Mouse (Mus musculus) intestine, embryonic 14.5 days (tissue): ENCODE data around the gene Arrdc2. TPM values are rescaled to one million over a fixed set of nuclear protein-coding genes. Genes with fewer than 3 reads are reported as not detected.

Experiments used
- ATAC-seq: fragments of 200-750 bp; cut with Nextera tagmentation; replicated peaks from 2 replicates; pipeline ENCODE4 v1.8.0; 2017; ENCODE audit warnings: low read depth, moderate number of reproducible peaks, moderate TSS enrichment, moderate library complexity; ENCODE audit not compliant: low FRiP score, low TSS enrichment
- DNase-seq: peaks from one replicate; pipeline ENCODE4 v3.0.0-alpha.2; 2018; ENCODE audit warnings: low spot score
- H3K27ac ChIP-seq: fragments of 300-500 bp; sonication (generic); 2 replicates; pipeline ENCODE4 v1.5.1; 2014; ENCODE audit warnings: low read depth, mild to moderate bottlenecking, control low read depth
- H3K27me3 ChIP-seq: fragments of 300-500 bp; sonication (generic); replicated peaks from 2 replicates; pipeline ENCODE4 v1.6.1; 2014; ENCODE audit warnings: low read length, control low read depth; ENCODE audit not compliant: control insufficient read depth, insufficient read depth
- H3K36me3 ChIP-seq: fragments of 300-500 bp; sonication (generic); 2 replicates; pipeline ENCODE4 v1.6.1; 2014; ENCODE audit warnings: low read length, control low read depth; ENCODE audit not compliant: control insufficient read depth, insufficient read depth
- H3K4me1 ChIP-seq: fragments of 300-500 bp; sonication (generic); replicated peaks from 2 replicates; pipeline ENCODE4 v1.6.1; 2014; ENCODE audit warnings: low read length, control low read depth, mixed read lengths; ENCODE audit not compliant: control insufficient read depth, insufficient read depth
- H3K4me2 ChIP-seq: fragments of 300-500 bp; sonication (generic); 2 replicates; pipeline ENCODE4 v1.6.1; 2014; ENCODE audit warnings: low read length
- H3K4me3 ChIP-seq: fragments of 300-500 bp; sonication (generic); 2 replicates; pipeline ENCODE4 v1.5.1; 2014; ENCODE audit warnings: low read depth, low read length, control low read depth, mixed read lengths
- H3K9ac ChIP-seq: fragments of 300-500 bp; sonication (generic); 2 replicates; pipeline ENCODE4 v1.6.1; 2014; ENCODE audit warnings: mild to moderate bottlenecking, low read length
- H3K9me3 ChIP-seq: fragments of 300-500 bp; sonication (generic); 2 replicates; pipeline ENCODE4 v1.6.1; 2016; ENCODE audit warnings: low read length, control low read depth; ENCODE audit not compliant: control insufficient read depth
- WGBS: fragments of 180-500 bp; shearing (Covaris S2); extraction: QIAGEN DNeasy Blood & Tissue Kit; methylation state at CpG from one replicate; pipeline ENCODE4 v1.1.7; 2014; 5-methylcytosine and 5-hydroxymethylcytosine counted together
- polyA plus RNA-seq: library from polyadenylated mRNA; unstranded; fragments of >200 nt; fragmentation: Nextera tagmentation; extraction: Ambion mirVana; gene quantifications from 2 replicates; pipeline ENCODE4 v1.2.1, GENCODE M21; 2014

The Arrdc2 gene
- polyA plus RNA-seq, 1 experiment from 2014 or later: 7.9 TPM

- Histone ChIP-seq H3K27me3 (0 out of 2 replicates have a peak, but pooled peaks cover under 1% of the 10 kb centered on the region), H3K4me3 (peak overlapping the region; percentile 32), H3K9me3 (no peaks in the 10 kb centered on the region), H3K4me2 (peak overlapping the region; percentile 72), H3K4me1 (peaks cover 20% of the 10 kb centered on the region), H3K36me3 (no peaks in the 10 kb centered on the region), H3K27ac (no peak overlapping the region), H3K9ac (peak overlapping the region; percentile 42)
- peak; percentile 69 for DNase-seq
- 7% methylated on average over 33 of the region's 33 CpGs for WGBS
- peak; percentile 68 for ATAC-seq
Observed at GRCm38 (mm10) chr8:70856541-70857197, 17.1 kb upstream of the Arrdc2 start.

GRCm38 (mm10) chr8:70856028-70856427 is 16.5 kb upstream of the Arrdc2 start:
- Histone ChIP-seq H3K9ac (no peak overlapping the region), H3K27ac (no peak overlapping the region), H3K4me1 (peaks cover 20% of the 10 kb centered on the region), H3K27me3 (no peaks in the 10 kb centered on the region), H3K9me3 (no peaks in the 10 kb centered on the region), H3K4me2 (peak overlapping the region; percentile 72; the same call in 1 of the 2 replicates), H3K4me3 (no peak overlapping the region), H3K36me3 (no peaks in the 10 kb centered on the region)
- WGBS: 65% methylated on average over 5 of the region's 5 CpGs
- ATAC-seq (no peak), DNase-seq (no peak)

- Histone ChIP-seq H3K4me2 (no peak overlapping the region), H3K9me3 (no peaks in the 10 kb centered on the region), H3K27ac (no peak overlapping the region), H3K36me3 (no peaks in the 10 kb centered on the region), H3K4me1 (peaks cover 20% of the 10 kb centered on the region), H3K27me3 (no peaks in the 10 kb centered on the region), H3K9ac (no peak overlapping the region), H3K4me3 (no peak overlapping the region)
- 76% methylated on average over 2 of the region's 2 CpGs for WGBS
- DNase-seq: no peak
- no peak for ATAC-seq
Observed at GRCm38 (mm10) chr8:70853863-70854262, 14.3 kb upstream of the Arrdc2 start.

GRCm38 (mm10) chr8:70852595-70853231 is 13.2 kb upstream of the Arrdc2 start:
- ATAC-seq: no peak
- Histone ChIP-seq H3K4me2 (no peak overlapping the region), H3K9me3 (no peaks in the 10 kb centered on the region), H3K27me3 (no peaks in the 10 kb centered on the region), H3K27ac (no peak overlapping the region), H3K4me1 (peaks cover 14% of the 10 kb centered on the region), H3K4me3 (no peak overlapping the region), H3K9ac (no peak overlapping the region), H3K36me3 (no peaks in the 10 kb centered on the region)
- WGBS: 89% methylated on average over 41 of the region's 41 CpGs
- DNase-seq: no peak

- H3K9me3 ChIP-seq: no peaks in the 10 kb centered on the region
- peaks cover 6% of the 10 kb centered on the region for H3K4me1 ChIP-seq
- H3K4me3 ChIP-seq: no peak overlapping the region
- WGBS: 29% methylated on average over 6 of the region's 6 CpGs
- DNase-seq (no peak), ATAC-seq (peak; percentile 16; the same call in 1 of the 2 replicates)
- no peak overlapping the region for H3K9ac ChIP-seq
- H3K27me3 ChIP-seq: no peaks in the 10 kb centered on the region
- no peaks in the 10 kb centered on the region for H3K36me3 ChIP-seq
- 0 out of 2 replicates have a peak overlapping the region, but pooled peaks have one; percentile 11 for H3K27ac ChIP-seq
- H3K4me2 ChIP-seq: no peak overlapping the region
Observed at GRCm38 (mm10) chr8:70851837-70852236, 12.3 kb upstream of the Arrdc2 start.

GRCm38 (mm10) chr8:70850947-70851346 is 11.4 kb upstream of the Arrdc2 start:
- Histone ChIP-seq H3K27ac (no peak overlapping the region), H3K36me3 (no peaks in the 10 kb centered on the region), H3K4me2 (no peak overlapping the region), H3K4me1 (peaks cover 6% of the 10 kb centered on the region; the same call in 1 of the 2 replicates), H3K4me3 (no peak overlapping the region), H3K9me3 (no peaks in the 10 kb centered on the region), H3K9ac (no peak overlapping the region), H3K27me3 (no peaks in the 10 kb centered on the region)
- ATAC-seq (no peak), DNase-seq (no peak)
- WGBS: 91% methylated on average over 4 of the region's 4 CpGs

- H3K4me3 ChIP-seq: no peak overlapping the region
- no peaks in the 10 kb centered on the region for H3K36me3 ChIP-seq
- ATAC-seq: no peak
- no peak overlapping the region for H3K4me2 ChIP-seq
- no peak overlapping the region for H3K27ac ChIP-seq
- H3K9me3 ChIP-seq: no peaks in the 10 kb centered on the region
- no peak for DNase-seq
- peaks cover 6% of the 10 kb centered on the region; the same call in 1 of the 2 replicates for H3K4me1 ChIP-seq
- H3K9ac ChIP-seq: no peak overlapping the region
- no peaks in the 10 kb centered on the region for H3K27me3 ChIP-seq
- 74% methylated on average over 7 of the region's 7 CpGs for WGBS
Observed at GRCm38 (mm10) chr8:70850132-70850845, 10.8 kb upstream of the Arrdc2 start.

GRCm38 (mm10) chr8:70849333-70849990 is 9.9 kb upstream of the Arrdc2 start:
- Histone ChIP-seq H3K4me2 (no peak overlapping the region), H3K4me3 (no peak overlapping the region), H3K36me3 (no peaks in the 10 kb centered on the region), H3K27me3 (no peaks in the 10 kb centered on the region), H3K4me1 (peaks cover 8% of the 10 kb centered on the region; the same call in 1 of the 2 replicates), H3K9ac (no peak overlapping the region), H3K9me3 (no peaks in the 10 kb centered on the region), H3K27ac (no peak overlapping the region)
- no peak for ATAC-seq
- WGBS: 84% methylated on average over 3 of the region's 3 CpGs
- DNase-seq: no peak
